Mouse (Mus musculus) neural tube, embryonic 10.5 days (tissue): Measurements from ENCODE around the gene S100a3.

Source experiments
- DNase-seq: peaks from one replicate; pipeline ENCODE4 v3.0.0-alpha.2; 2017; ENCODE audit warnings: low spot score; ENCODE audit errors: extremely low spot score

The S100a3 gene

DNA sequence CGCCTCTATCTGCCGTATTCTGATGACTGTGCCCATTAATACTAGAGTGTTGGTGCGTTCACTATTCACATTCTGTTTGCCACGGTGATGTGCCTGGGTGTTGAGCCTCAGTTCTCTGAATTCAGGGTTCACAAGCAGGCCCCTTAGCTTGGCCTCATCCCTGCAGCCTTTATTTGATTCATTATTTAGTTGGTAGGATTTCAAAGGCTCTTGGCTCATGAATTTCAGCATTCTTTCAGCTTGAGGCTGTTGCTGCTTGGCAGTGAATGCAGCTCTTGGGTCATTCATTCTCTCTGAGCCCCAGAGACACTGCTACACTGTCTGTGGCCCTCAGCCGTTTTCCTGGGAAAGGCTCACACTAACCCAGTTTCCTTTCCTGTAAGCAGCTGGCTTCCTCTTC is 4.4 kb upstream of the S100a3 start:
- DNase-seq: no peak

DNA sequence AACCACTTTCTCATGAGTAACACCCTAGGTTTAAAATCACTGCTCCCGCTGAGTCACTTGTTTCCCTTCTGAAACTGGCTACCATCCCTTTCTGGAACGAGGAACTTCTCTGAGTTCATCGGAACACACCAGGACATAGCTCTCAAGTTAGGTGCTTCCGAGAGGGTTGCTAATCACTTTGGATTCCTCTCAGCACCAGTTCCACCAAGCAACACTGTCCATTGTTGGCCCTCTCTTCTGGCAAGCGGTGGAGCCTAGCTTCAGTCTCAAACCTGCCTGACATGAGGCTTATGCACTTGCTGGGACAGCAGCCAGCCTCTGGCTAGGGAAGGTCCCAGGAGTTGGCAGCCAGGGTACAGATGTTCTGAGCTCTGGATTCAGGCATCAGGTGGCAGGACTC is 14.3 kb downstream of the S100a3 start:
- DNase-seq: no peak

DNA sequence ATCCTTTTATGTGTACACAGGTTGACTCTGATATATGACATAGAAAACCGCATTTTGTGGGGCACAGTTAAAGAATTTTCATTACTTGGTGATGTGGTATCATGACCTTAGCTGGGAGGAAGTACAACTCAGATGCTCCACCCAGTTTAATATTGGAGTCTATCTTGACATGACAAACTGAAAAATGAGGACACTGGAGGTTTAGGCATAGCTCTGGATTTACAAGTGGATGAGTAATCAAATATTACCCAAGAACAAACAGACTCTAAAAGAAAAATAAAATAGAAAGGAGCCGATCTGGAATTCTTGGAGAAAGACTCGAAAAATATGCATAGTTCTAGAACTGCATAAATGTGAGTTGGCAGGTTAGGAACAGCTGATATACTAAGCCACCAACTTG is 14.9 kb downstream of the S100a3 start:
- no peak for DNase-seq

DNA sequence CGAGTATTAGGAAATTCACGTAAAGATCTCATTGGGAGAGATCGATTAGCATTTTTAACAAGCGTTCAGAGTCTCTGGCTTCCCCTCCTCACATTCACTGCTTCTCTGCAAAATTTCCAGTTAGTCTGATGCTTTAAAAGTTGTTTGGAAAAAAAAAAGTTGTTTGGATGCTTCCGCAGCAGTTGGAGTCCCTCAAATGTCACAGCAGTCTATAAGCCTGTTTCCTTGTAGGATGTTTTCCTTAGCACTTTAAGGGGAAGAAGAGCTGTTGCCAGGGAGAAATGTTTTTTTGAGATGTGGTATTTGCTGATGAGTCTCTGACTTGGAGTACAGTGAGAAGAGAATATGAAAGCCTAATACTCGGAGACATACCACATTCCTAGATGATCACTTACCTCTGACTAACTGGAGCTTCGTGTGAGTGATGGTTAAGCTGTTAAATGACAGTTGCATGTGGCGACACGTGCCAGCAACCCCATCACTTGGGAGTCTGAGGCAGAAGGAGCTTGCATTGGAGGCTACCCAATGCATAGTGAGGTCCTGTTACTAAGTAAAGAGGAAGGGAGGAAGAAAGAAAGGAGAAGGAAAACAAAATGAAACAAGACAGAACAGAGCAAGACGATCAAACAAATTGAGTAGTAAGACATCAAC is 16.1 kb downstream of the S100a3 start:
- DNase-seq: no peak

DNA sequence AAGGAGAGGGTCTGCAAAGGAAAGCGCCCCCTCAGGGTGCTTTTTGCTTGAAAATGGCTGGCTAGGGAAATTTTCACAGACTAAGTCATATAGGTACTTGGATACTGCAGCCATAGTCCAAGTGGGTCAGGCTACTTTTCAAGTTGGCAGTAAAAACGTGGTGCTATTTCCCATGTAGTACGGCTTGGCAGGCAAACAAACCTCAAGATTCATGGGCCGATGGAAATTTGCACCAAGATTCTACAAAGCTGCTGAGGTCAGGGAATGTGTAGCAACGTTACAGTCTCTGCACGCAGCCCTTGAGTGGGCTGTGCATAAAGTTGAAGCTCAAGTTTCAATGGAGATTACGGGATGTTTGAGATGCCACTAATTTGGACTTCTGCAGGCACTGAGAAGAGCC is 19.1 kb downstream of the S100a3 start:
- no peak for DNase-seq

DNA sequence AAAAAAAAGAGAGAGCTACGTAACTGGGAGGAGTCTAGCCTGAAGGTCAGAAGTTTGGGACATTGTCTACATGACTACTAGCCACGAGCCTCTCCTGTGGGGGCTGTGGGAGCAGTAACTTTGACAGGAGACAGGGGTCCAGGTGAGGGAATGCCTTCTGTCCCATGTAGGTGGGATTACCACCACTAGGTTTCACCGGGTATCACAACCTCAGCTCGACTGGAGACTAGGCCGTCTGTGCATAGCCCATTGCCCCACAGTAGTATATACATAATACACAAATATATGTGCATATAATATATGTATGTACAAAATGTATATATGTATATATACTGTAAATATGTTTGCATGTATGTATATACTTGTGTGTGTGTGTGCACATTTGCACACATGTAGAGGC is 20.8 kb downstream of the S100a3 start:
- no peak for DNase-seq

DNA sequence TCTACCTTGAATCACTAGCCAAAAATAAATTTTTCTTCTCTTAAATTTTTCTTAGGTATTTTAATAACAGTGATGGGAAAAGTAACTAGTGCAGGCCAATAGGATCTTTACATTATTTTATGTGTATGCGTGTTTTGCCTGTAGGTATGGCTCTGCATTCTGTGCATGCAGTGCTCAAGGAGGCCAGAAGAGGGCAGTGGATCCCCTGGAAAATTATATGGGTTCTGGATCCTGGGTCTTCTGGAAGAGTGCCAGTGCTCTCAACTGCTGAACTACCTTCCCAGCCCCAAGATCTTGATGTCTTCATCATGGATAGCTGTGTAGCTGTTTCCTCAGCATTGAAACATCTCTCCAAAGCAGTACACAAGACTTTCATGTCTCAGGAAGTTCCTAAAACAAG is 21.8 kb downstream of the S100a3 start:
- no peak for DNase-seq

DNA sequence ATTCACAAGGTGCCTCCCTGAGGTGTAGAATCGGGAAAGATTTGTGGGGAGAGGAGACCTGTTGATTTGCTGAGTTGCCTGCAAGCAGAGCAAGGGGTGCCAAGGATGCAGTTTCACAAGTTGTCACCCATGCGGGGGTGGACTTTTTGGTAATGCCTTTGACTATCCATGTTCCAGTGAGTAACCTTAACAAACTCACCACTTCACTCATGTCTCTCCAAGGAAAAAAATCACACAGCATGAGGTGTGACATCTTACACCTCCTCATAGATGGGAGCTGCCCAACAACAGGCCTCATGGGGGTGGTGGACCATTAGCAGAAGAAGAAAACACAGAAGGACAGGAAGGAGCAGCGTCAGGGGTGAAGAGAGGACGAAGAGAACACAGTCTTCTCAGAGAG is 22.2 kb downstream of the S100a3 start:
- no peak for DNase-seq

DNA sequence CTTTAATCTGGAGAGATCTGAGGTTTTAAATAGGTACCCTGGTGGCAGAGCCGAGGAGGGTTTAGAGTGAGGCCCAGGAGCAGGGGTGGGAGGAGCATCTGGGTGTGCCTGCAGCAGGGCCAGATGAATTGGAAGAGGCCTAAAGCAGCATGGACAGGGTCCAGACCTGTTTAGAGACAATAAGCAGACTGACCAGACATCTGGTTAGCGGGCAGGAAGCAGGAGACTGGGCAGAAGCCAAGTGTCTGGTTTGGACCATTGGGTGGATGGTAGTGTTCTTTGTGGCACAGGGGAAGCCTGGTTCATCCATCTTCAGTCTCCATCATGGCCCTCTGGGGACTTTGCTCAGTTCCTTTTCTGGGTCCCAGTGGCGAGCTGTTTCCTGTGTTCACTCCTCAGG is 23.5 kb downstream of the S100a3 start:
- DNase-seq: no peak

DNA sequence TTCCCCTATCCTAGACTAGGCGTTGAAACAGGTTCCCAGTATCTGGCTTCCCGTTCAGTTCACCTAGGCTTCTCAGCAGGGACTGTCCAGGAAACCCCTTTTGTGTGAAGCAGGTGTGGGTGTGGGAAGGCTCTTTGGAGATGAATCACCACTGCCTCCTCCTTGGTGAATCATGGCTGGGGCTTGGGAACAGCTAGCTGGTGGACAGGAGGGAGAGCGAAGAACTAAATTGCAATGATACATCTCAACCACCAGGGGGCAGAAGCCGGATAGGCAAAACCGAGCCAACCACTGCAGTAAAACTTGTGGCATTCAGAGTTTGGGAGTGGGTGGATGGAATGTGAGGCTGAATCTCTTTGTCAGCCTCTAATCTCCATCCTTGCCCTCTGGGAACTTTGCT is 25.2 kb downstream of the S100a3 start:
- peak; percentile 65 for DNase-seq

DNA sequence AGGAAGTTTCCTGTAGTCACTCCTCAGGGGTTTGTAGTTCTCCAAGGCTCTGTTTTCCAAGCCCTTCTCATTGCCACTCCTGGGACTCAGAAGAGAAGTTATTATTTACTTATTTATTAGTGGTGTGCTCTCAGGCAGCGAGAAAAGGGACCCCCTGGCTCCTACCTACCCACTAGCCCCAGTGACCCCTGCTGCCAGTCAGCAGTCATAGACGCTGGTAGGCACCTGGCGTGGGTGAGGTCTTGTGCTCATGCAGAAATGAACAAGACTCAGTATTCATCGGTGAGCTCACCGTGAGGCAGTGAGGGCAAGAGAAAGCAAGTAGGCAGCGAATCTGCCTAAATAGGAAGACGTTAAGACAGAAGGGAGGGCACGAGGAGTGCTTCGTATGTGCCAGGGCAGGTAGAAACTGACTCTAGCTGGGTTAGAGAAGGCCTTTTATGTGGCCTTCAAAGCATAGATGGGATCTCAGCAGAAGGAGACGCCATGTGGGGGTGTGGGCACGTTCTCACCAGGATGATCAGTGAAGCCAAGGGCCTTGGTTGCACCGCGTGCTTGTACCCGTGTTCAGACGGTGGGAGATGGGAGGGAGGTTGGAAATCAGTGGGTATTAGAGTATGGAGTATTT is 25.8 kb downstream of the S100a3 start:
- no peak for DNase-seq

DNA sequence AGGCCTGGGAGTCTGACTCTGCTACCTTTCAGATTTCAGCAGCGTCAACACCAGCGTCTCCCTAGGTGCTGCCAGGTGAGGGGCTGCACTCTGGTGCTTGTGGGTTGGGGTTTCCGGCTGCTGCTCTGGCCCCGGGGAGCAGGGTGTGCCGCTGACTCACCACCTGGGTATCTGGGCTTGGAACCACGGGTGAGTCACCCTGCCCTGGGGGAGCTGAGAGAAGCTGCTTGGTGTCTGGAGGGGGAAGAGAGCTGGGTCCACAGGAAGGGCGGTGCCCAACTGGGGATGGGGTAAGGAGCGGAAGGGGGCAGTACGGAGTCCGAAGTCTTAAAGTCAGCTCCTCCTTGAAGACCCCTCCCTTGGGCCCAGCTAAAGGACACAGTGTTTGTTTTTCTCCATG is 26.5 kb downstream of the S100a3 start:
- DNase-seq: no peak

DNA sequence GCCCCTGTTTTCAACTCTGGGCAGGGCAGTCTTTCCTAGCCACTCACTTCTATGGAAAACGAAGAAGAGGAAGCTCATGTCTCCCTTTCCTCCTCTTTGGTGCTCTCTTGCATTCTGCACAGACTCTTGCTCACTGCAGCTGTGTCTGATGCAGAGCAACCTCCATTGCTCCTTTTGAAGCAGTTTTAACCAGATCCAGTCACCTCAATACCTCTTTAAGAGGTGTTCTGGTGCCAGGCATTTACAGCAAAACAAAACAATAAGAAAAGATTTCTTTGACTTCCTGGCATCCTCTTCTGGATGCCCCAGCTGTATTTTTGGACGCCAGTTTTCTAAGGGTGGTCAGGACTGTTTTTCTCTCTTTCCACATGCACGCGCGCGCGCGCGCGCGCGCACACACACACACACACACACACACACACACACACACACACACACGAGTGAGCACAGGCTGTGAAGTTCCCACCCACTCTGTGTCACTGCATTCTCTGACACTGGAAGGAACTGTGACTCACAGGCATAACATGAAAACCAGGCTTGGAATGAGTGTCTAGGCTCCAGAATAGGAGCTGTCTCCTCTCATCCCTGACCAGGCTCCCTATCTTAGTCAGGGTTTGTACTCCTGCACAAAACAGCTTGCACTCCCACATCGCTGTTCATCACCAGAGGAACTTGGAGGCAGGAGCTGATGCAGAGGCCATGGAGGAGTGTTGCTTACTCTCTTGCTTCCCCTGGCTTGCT is 27.2 kb downstream of the S100a3 start:
- no peak for DNase-seq

DNA sequence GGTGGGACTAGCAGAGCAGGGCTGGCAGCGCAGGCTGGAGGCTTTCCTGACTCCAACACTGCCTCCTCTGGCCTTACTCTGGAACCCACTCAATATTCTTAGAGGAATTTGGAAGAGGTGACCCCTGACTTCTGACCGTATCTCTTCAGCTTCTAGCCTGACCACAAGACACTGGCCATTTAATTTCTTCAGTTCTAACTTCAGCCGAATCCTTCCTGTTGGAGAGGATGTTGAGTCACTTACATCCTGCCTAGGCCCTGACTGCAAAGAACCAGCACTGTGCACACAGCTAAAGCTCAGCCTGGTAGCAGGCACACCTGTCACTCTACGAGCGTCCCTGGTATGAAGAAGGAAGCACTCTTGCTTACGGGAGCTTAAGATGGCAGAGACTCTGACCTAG is 29.0 kb downstream of the S100a3 start:
- DNase-seq: no peak

DNA sequence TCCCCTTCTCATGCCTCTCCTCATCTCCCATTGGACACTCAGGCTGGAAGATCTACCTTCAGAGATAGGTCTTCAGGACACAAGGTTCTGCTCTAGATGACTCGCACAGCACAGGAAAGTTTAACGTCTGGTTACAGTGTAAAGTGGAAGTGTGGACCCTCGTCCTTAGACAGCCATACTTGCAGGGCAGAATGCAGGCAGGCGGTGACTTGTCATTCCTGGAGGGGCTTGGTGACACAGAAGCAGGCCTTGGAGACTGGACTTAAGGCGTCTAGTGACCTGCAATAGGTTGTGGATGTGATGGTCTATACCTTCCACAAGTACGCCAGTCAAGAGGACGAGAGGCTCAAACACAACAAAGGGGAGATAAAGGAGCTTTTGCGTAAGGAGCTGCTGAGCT is 29.6 kb downstream of the S100a3 start, which contains the start of gene S100a2:
Gene S100a2, plus strand, starts transcription at position 301 of the 400 bp plus-strand sequence.
- DNase-seq: no peak

DNA sequence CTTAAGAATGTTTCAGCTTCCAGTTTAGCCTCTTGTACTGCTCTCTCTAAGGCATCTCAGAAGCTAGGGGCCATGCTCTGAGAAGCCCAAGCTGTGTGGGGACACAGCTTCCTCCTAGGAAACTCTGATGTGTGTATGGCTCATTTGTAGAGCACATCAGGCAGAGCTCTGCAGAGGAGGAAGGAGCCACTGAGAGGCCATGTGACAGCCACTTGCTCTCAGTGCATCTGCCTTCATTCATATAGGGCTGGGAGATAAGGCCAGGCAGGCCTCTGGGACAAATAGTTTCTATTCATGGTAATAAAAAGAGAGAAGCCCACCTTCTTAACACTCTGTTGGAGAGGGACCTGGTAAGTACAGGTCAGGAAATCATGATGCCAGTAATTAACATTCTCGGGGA is 34.1 kb downstream of the S100a3 start:
- DNase-seq: no peak

DNA sequence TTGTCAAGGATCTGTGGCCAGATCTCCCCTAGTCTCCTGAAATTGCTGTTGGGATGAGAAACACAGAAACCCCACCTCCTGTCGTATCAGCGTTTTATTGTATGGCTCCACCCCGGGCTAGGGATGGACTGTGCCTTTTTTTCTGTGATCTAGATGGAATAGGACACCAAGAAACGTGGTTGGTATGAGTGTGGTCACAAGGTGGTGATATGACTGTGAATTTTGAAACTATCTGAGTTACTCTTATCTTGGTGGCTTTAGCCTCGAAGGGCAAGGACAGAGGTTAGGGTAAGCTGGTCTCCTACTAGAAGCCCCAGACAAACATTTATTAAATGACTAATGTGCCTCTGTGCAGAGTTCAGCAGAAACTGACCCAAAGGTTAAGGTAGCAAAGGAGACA is 35.2 kb downstream of the S100a3 start:
- DNase-seq: no peak

DNA sequence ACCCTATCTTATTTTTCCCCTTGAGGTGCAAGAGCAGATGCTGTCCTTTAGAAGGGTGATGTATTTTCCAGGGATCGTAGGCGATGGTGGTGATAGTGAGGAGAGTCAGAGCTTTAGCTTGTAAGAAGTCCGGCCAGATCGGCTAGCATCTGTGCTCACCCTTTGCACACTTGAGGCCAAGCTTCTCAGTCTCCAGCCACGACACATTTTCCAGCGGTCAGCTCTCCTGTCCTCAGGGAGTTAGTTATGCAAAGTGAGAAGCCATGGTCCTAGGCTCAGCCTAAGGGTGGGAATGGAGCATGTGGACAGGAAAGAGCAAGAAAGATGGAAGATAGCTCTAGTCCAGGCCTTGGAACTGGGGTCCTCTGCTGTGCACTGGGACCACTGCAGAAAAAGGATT is 36.4 kb downstream of the S100a3 start:
- DNase-seq: no peak

DNA sequence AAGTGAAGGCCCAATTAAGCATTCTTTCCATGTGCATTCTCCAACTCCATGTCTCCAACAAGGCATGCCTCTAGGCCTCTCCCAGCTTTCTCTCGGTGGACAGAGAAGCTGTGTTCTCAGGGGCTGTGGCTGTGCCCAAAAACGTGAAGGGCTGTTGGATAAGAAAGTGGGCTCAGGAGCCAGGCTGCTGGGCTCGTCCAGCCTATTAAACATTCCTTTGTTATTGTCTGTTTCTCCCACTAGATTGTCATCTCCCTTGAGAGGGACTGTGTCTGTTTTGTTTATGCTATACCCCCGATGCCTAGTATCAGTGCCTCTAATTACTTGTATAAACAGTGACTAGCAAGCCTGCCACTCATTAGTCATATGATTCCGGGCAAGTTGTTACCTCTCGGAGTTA is 37.4 kb downstream of the S100a3 start:
- DNase-seq: no peak

DNA sequence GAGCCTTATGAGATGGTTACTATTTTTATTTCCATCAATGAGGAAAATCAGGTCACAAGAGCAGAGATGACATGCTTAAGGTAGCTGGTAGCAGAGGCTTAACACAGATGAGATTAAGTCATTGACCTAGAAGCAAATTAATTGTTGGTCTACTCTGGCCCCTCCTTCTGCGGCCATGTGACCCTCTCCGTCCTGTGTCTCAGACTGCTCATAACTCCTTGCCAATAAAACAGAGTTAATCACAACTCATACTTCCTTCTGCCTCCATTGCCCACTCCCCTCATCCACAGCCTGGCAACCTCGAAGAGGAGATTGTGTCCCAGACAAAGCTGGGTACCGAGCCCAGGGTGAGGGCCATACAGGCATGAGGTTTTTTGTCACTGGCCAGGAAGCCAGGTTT is 37.8 kb downstream of the S100a3 start:
- DNase-seq: no peak

DNA sequence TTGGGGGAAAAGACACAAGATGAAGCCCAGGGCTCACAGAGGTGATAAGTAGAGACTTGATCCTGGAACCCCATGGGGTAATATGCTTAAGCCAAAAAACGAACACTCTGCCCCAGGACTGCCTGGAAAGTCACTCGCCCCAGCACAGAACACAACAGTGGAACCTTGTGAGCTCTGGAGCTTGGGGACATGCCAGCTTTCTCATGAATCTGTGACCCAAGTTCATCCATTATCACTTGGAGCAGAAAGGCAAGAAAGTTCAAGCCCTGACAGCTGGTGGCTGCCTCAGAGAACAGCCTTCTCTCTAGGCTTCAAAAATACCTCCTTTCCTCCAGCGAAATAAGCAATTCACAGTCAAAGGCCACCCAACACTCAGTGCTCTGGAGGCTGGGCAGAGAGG is 39.0 kb downstream of the S100a3 start:
- no peak for DNase-seq

DNA sequence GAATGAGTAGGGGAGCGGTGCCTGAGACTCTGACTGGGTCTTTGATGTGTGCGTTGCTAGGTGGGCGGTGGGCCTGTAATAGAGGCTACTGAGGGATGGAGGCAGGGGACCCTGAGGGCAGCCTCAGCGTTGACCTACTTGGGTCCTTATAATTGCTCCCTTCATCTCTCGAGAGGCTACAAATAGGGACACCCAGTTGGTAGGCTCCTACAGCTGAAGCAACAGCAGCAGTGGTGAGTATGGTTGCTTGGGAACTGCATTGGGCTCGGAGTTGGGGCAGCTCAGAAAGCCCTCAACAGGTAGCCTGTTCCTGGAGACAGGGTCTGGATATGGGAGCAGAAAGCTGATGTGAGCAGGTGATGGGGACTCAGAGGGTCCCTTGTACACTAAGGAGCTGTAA is 39.7 kb downstream of the S100a3 start:
- no peak for DNase-seq
